Mouse (Mus musculus) CH12.LX (cell line): ENCODE measurements around the gene Nacc1. TPM values are rescaled to one million over a fixed set of nuclear protein-coding genes. Genes with fewer than 3 reads are reported as not detected.

ENCODE experiments used
- DNase-seq: peaks from one replicate; pipeline ENCODE4 v3.0.0-alpha.2; 2013; ENCODE audit errors: extremely low read depth
- H3K27ac ChIP-seq: 2 replicates; pipeline ENCODE4 v1.5.1; 2012; ENCODE audit warnings: low read depth, mild to moderate bottlenecking, control low read depth, moderate library complexity; ENCODE audit not compliant: insufficient read depth
- H3K27me3 ChIP-seq: replicated peaks from 2 replicates; pipeline ENCODE3; 2012; ENCODE audit warnings: inconsistent platforms
- H3K36me3 ChIP-seq, 2 experiments: replicated peaks in 1 of 2; 2 replicates each; pipeline versions ENCODE3 to v1.6.1; 2012; ENCODE audit warnings: inconsistent platforms in 1 of 2, low read length in 1 of 2, mild to moderate bottlenecking in 1 of 2, mixed read lengths in 1 of 2, moderate library complexity in 1 of 2; ENCODE audit not compliant: control insufficient read depth in 1 of 2, insufficient read depth in 1 of 2
- H3K4me1 ChIP-seq, 2 experiments: 2 replicates each; pipeline ENCODE4 v1.6.1; 2012; ENCODE audit warnings: inconsistent platforms in 1 of 2, moderate library complexity in 1 of 2; ENCODE audit not compliant: insufficient read depth in 2 of 2, control insufficient read depth in 1 of 2
- H3K4me2 ChIP-seq: 2 replicates; pipeline ENCODE4 v1.6.1; 2012; ENCODE audit warnings: low read depth, mild to moderate bottlenecking, control low read depth; ENCODE audit not compliant: poor library complexity, insufficient read depth, severe bottlenecking
- H3K4me3 ChIP-seq, 3 experiments: fragments of 150-350 bp in 1 of 3; sonication (generic) in 1 of 3; replicated peaks in 1 of 3; 2 replicates each; pipeline versions ENCODE3 to v1.5.1; 2011 to 2012; ENCODE audit warnings: low read depth in 2 of 3, low read length in 2 of 3, mild to moderate bottlenecking in 2 of 3, moderate library complexity in 2 of 3, control low read depth in 1 of 3, improper control_type of control experiment in 1 of 3, inconsistent platforms in 1 of 3, mixed read lengths in 1 of 3; ENCODE audit not compliant: poor library complexity in 1 of 3
- H3K79me2 ChIP-seq: replicated peaks from 2 replicates; pipeline ENCODE4 v1.6.1; 2012; ENCODE audit warnings: mild to moderate bottlenecking, moderate library complexity; ENCODE audit not compliant: control insufficient read depth, poor library complexity, insufficient read depth, severe bottlenecking; ENCODE audit errors: extremely low read depth
- H3K9ac ChIP-seq: 2 replicates; pipeline ENCODE4 v1.6.1; 2012; ENCODE audit warnings: low read depth, mild to moderate bottlenecking, control low read depth, moderate library complexity; ENCODE audit not compliant: insufficient read depth
- H3K9me3 ChIP-seq: replicated peaks from 2 replicates; pipeline ENCODE3; 2012; ENCODE audit warnings: low read length, inconsistent platforms, mixed read lengths
- BHLHE40 ChIP-seq: IDR thresholded peaks from 2 replicates; pipeline ENCODE4 v1.6.1; 2011; ENCODE audit warnings: mild to moderate bottlenecking, low read depth, low read length, improper control_type of control experiment
- CHD1 ChIP-seq: IDR thresholded peaks from 2 replicates; pipeline ENCODE4 v1.6.1; 2012; ENCODE audit warnings: low read depth, low read length, improper control_type of control experiment, inconsistent platforms
- CHD2 ChIP-seq: IDR thresholded peaks from 2 replicates; pipeline ENCODE4 v1.6.1; 2011; ENCODE audit warnings: low read length, improper control_type of control experiment
- CTCF ChIP-seq, 2 experiments: IDR thresholded peaks in 1 of 2; conservative IDR thresholded peaks in 1 of 2; 2 replicates each; pipeline ENCODE4 v1.5.1; 2011 to 2012; ENCODE audit warnings: low read depth in 2 of 2, low read length in 2 of 2, improper control_type of control experiment in 1 of 2, inconsistent platforms in 1 of 2, mild to moderate bottlenecking in 1 of 2, moderate library complexity in 1 of 2
- ELF1 ChIP-seq: IDR thresholded peaks from 2 replicates; pipeline ENCODE4 v1.6.1; 2014; ENCODE audit warnings: low read depth, mild to moderate bottlenecking, inconsistent platforms, low read length, improper control_type of control experiment
- ETS1 ChIP-seq: conservative IDR thresholded peaks from 2 replicates; pipeline ENCODE4 v1.6.1; 2012; ENCODE audit warnings: low read depth, mild to moderate bottlenecking, inconsistent platforms, low read length, improper control_type of control experiment, moderate library complexity
- GABPA ChIP-seq: IDR thresholded peaks from 2 replicates; pipeline ENCODE4 v1.6.1; 2012; ENCODE audit warnings: low read depth, low read length, improper control_type of control experiment, inconsistent platforms; ENCODE audit not compliant: insufficient replicate concordance
- HCFC1 ChIP-seq: IDR thresholded peaks from 2 replicates; pipeline ENCODE4 v1.6.1; 2012; ENCODE audit warnings: low read depth, mild to moderate bottlenecking, inconsistent platforms, low read length, improper control_type of control experiment
- IRF4 ChIP-seq: IDR thresholded peaks from 2 replicates; pipeline ENCODE4 v1.6.1; 2014; ENCODE audit warnings: low read depth, mild to moderate bottlenecking, inconsistent platforms, low read length, improper control_type of control experiment
- JUN ChIP-seq: IDR thresholded peaks from 2 replicates; pipeline ENCODE4 v1.6.1; 2011; ENCODE audit warnings: low read depth, mild to moderate bottlenecking, low read length, improper control_type of control experiment, moderate library complexity; ENCODE audit not compliant: insufficient read depth
- MAZ ChIP-seq: IDR thresholded peaks from 2 replicates; pipeline ENCODE4 v1.6.1; 2012; ENCODE audit warnings: low read depth, mild to moderate bottlenecking, inconsistent platforms, low read length, improper control_type of control experiment, moderate library complexity
- MXI1 ChIP-seq: IDR thresholded peaks from 2 replicates; pipeline ENCODE4 v1.6.1; 2011; ENCODE audit warnings: mild to moderate bottlenecking, low read depth, low read length, improper control_type of control experiment
- MYC ChIP-seq: IDR thresholded peaks from 2 replicates; pipeline ENCODE4 v1.6.1; 2011; ENCODE audit warnings: low read depth, mild to moderate bottlenecking, improper control_type of control experiment, low read length
- NRF1 ChIP-seq: IDR thresholded peaks from 2 replicates; pipeline ENCODE4 v1.6.1; 2014; ENCODE audit warnings: low read depth, mild to moderate bottlenecking, inconsistent platforms, low read length, improper control_type of control experiment, moderate library complexity
- POLR2A ChIP-seq: IDR thresholded peaks from 2 replicates; pipeline ENCODE4 v1.6.1; 2011; ENCODE audit warnings: low read depth, mild to moderate bottlenecking, improper control_type of control experiment, low read length
- POLR2AphosphoS2 ChIP-seq: IDR thresholded peaks from 2 replicates; pipeline ENCODE4 v1.6.1; 2011; ENCODE audit warnings: low read depth, low read length, improper control_type of control experiment
- RAD21 ChIP-seq: IDR thresholded peaks from 2 replicates; pipeline ENCODE4 v1.6.1; 2011; ENCODE audit warnings: low read depth, mild to moderate bottlenecking, low read length, improper control_type of control experiment, moderate library complexity
- SMC3 ChIP-seq: IDR thresholded peaks from 2 replicates; pipeline ENCODE4 v1.6.1; 2011; ENCODE audit warnings: low read depth, low read length, improper control_type of control experiment
- TBP ChIP-seq: conservative IDR thresholded peaks from 2 replicates; pipeline ENCODE4 v1.6.1; 2011; ENCODE audit warnings: low read depth, low read length, improper control_type of control experiment
- TCF12 ChIP-seq: IDR thresholded peaks from 2 replicates; pipeline ENCODE4 v1.6.1; 2014; ENCODE audit warnings: low read depth, mild to moderate bottlenecking, inconsistent platforms, low read length, improper control_type of control experiment
- UBTF ChIP-seq: IDR thresholded peaks from 2 replicates; pipeline ENCODE4 v1.6.1; 2012; ENCODE audit warnings: low read depth, mild to moderate bottlenecking, inconsistent platforms, low read length, improper control_type of control experiment, moderate library complexity
- ZC3H11A ChIP-seq: IDR thresholded peaks from 2 replicates; pipeline ENCODE4 v1.6.1; 2012; ENCODE audit warnings: low read depth, mild to moderate bottlenecking, inconsistent platforms, low read length, improper control_type of control experiment
- ZKSCAN1 ChIP-seq: IDR thresholded peaks from 2 replicates; pipeline ENCODE4 v1.6.1; 2012; ENCODE audit warnings: low read depth, inconsistent platforms, low read length, improper control_type of control experiment, borderline replicate concordance
- ZNF384 ChIP-seq: IDR thresholded peaks from 2 replicates; pipeline ENCODE4 v1.6.1; 2012; ENCODE audit warnings: low read depth, low read length, improper control_type of control experiment, inconsistent platforms
- dilution Hi-C: fragments of 300-500 bp; cut with MboI; formaldehyde crosslinking; loops from 2 replicates; pipeline ENCODE4 v1.14.3; 2020; ENCODE audit warnings: low sequenced_read_pairs; ENCODE audit not compliant: extremely low pct_unique_long_range_greater_than_20kb, extremely low pct_ligation_motif_present
- in situ Hi-C: fragments of 300-500 bp; cut with MboI; formaldehyde crosslinking; loops from 3 replicates; pipeline ENCODE4 v1.14.3; 2019; ENCODE audit warnings: low sequenced_read_pairs, low pct_ligation_motif_present, low pct_unique_long_range_greater_than_20kb, mixed read lengths
- polyA plus RNA-seq: library from polyadenylated mRNA; unstranded; fragments of >175 nt; gene quantifications from 2 replicates; pipeline ENCODE4 v1.2.1, GENCODE M21; 2012; ENCODE audit warnings: low read depth; ENCODE audit not compliant: insufficient read length
- total RNA-seq, 2 experiments: library from RNA; depleted of rRNA; stranded (reverse); fragments of 300-350 nt in 1 of 2; fragments of >200 nt in 1 of 2; gene quantifications; 2 replicates each; pipeline ENCODE4 v1.2.3; 2012 to 2014

The Nacc1 gene
- total and polyA plus RNA-seq, 3 experiments: 23.3 to 84.1 (median 45.1) TPM

DNA sequence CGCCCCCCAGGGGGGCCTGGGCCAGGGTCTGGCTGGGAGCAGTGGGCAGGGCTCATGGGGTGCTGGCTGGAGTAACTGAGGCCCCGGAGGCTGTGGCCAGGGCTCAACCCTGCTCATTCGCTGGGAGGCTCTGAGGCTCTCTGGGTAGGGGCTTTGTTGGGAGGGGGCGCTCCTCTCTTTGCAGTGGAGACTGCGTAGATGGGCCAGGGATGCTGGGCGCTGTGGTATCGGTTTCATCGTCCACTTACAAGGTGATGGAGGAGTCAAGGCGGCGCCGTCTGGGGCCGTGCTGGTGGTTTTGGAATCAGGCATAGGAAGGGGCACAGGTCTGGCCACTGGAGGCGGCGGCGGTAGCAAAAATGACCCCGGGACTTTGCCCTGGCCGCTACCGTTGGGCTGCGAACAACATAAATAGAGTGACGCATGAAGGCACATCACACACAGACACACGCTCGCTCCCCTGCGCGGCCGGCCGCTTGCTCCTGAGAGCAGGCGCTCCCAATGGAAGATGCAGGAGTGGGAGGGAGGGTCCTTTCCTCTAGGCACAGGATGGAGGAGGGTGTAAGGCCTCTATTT lies 28.3 kb upstream of the Nacc1 start:
- H3K4me2 ChIP-seq: no peak overlapping the region
- H3K4me3 ChIP-seq: no peak overlapping the region
- H3K9me3 ChIP-seq: no peaks in the 10 kb centered on the region
- no peak for DNase-seq
- in situ Hi-C loops: loop anchor here (10.0 kb wide), 1 partner anchor 99 kb away; no protein-coding TSS in a partner anchor
- peaks cover 3 to 24% of the 10 kb centered on the region in 2 experiments; a peak in 3 of 4 replicates for H3K4me1 ChIP-seq
- no peaks in the 10 kb centered on the region for H3K36me3 ChIP-seq
- TF ChIP-seq RAD21 (no peak), NRF1 (no peak), UBTF (no peak), IRF4 (no peak), ETS1 (no peak), MYC (no peak), ELF1 (no peak), CTCF (conservative IDR thresholded peaks at IDR 0.05 in 1 of 2, IDR thresholded peaks at IDR 0.05 in 1 of 2; ENCODE audit: low read depth in 2 of 2, low read length in 2 of 2) (no peak), TCF12 (no peak), SMC3 (no peak)
- TF ChIP-seq, all 38 proteins: peak for 0
- dilution Hi-C loops: no loop called here
- Histone ChIP-seq H3K9ac (no peak overlapping the region), H3K27me3 (peaks cover 67% of the 10 kb centered on the region), H3K79me2 (no peaks in the 10 kb centered on the region), H3K27ac (no peak overlapping the region)

GRCm38 (mm10) chr8:84714161-84714560 lies 26.5 kb upstream of the Nacc1 start:
- Histone ChIP-seq H3K9ac (no peak overlapping the region), H3K9me3 (no peaks in the 10 kb centered on the region), H3K27ac (no peak overlapping the region), H3K4me1 (peaks cover 3 to 26% of the 10 kb centered on the region in 2 experiments; a peak in 3 of 4 replicates), H3K27me3 (peaks cover 55% of the 10 kb centered on the region), H3K79me2 (no peaks in the 10 kb centered on the region)
- TF ChIP-seq JUN: no peak
- no peak for TF ChIP-seq CTCF (conservative IDR thresholded peaks at IDR 0.05 in 1 of 2, IDR thresholded peaks at IDR 0.05 in 1 of 2; ENCODE audit: low read depth in 2 of 2, low read length in 2 of 2)
- no peak for TF ChIP-seq ZNF384
- TF ChIP-seq POLR2AphosphoS2: no peak
- TF ChIP-seq CHD2: no peak
- no peak for TF ChIP-seq ETS1
- no peak for TF ChIP-seq CHD1
- TF ChIP-seq POLR2A: no peak
- no peak for TF ChIP-seq BHLHE40
- TF ChIP-seq GABPA: no peak
- no peak for TF ChIP-seq ZC3H11A
- TF ChIP-seq ZKSCAN1: no peak
- no peak for TF ChIP-seq HCFC1
- no peak for TF ChIP-seq MXI1
- TF ChIP-seq TBP: no peak
- no peak for TF ChIP-seq ELF1
- no peak for TF ChIP-seq UBTF
- TF ChIP-seq MAZ: no peak
- TF ChIP-seq, all 38 proteins: peak for 0
- dilution Hi-C loops: no loop called here
- H3K4me2 ChIP-seq: no peak overlapping the region
- no peak for DNase-seq
- H3K4me3 ChIP-seq: no peak overlapping the region
- H3K36me3 ChIP-seq: no peaks in the 10 kb centered on the region
- in situ Hi-C loops: loop anchor here (10.0 kb wide), 1 partner anchor 101 kb away; no protein-coding TSS in a partner anchor
